Mouse (Mus musculus) hindbrain, postnatal 0 days (tissue): ENCODE results near the gene Ralbp1. TPM values are rescaled to one million over a fixed set of nuclear protein-coding genes. Genes with fewer than 3 reads are reported as not detected.

Experiments
- ATAC-seq: fragments of 200-750 bp; cut with Nextera tagmentation; 2 replicates; pipeline ENCODE4 v1.8.0; 2017; ENCODE audit warnings: mild to moderate bottlenecking, moderate TSS enrichment, moderate library complexity
- DNase-seq: peaks from one replicate; pipeline ENCODE4 v3.0.0-alpha.2; 2015; ENCODE audit warnings: low spot score
- H3K27ac ChIP-seq: fragments of 300-500 bp; sonication (generic); 2 replicates; pipeline ENCODE4 v1.5.1; 2014; ENCODE audit warnings: mild to moderate bottlenecking
- H3K27me3 ChIP-seq: fragments of 300-500 bp; sonication (generic); 2 replicates; pipeline ENCODE4 v1.6.1; 2014; ENCODE audit warnings: low read length, mixed read lengths; ENCODE audit not compliant: insufficient read depth
- H3K36me3 ChIP-seq: fragments of 300-500 bp; sonication (generic); 2 replicates; pipeline ENCODE4 v1.6.1; 2014; ENCODE audit warnings: low read length, mixed read lengths; ENCODE audit not compliant: insufficient read depth
- H3K4me1 ChIP-seq: fragments of 300-500 bp; sonication (generic); 2 replicates; pipeline ENCODE4 v1.6.1; 2014; ENCODE audit warnings: antibody characterized with exemption, low read length, mixed read lengths; ENCODE audit not compliant: insufficient read depth
- H3K4me2 ChIP-seq: fragments of 300-500 bp; sonication (generic); 2 replicates; pipeline ENCODE4 v1.6.1; 2014; ENCODE audit warnings: low read depth, mild to moderate bottlenecking, low read length, moderate library complexity, mixed read lengths
- H3K4me3 ChIP-seq: fragments of 300-500 bp; sonication (generic); 2 replicates; pipeline ENCODE4 v1.5.1; 2014; ENCODE audit warnings: low read length
- H3K9ac ChIP-seq: fragments of 300-500 bp; sonication (generic); replicated peaks from 2 replicates; pipeline ENCODE4 v1.6.1; 2014; ENCODE audit warnings: mild to moderate bottlenecking, low read length, moderate library complexity, mixed read lengths
- H3K9me3 ChIP-seq: fragments of 300-500 bp; sonication (generic); 2 replicates; pipeline ENCODE4 v1.6.1; 2016; ENCODE audit warnings: low read length, mixed read lengths
- CTCF ChIP-seq: IDR thresholded peaks from 2 replicates; pipeline ENCODE4 v1.5.1; 2016; ENCODE audit warnings: antibody characterized with exemption, control low read depth, low read depth
- WGBS: fragments of 180-500 bp; shearing (Covaris S2); extraction: QIAGEN DNeasy Blood & Tissue Kit; methylation state at CpG from one replicate; pipeline ENCODE4 v1.1.7; 2014; 5-methylcytosine and 5-hydroxymethylcytosine counted together
- polyA plus RNA-seq: library from polyadenylated mRNA; unstranded; fragments of >200 nt; fragmentation: Nextera tagmentation; extraction: Ambion mirVana; gene quantifications from 2 replicates; pipeline ENCODE4 v1.2.1, GENCODE M21; 2015
- total RNA-seq: library from RNA; depleted of rRNA; stranded (reverse); fragments of >200 nt; gene quantifications from 2 replicates; pipeline ENCODE4 v1.2.3, GENCODE M21; 2014

The Ralbp1 gene
- total and polyA plus RNA-seq, 2 experiments from 2014 or later, result 35.9 to 54.0 TPM

GRCm38 (mm10) chr17:65927077-65927476, 41.5 kb upstream of the Ralbp1 start:
- DNase-seq (no peak), ATAC-seq (peak; percentile 47; the same call in 1 of the 2 replicates)
- TF ChIP-seq CTCF, result no peak
- Histone ChIP-seq H3K4me3 (no peak overlapping the region), H3K27me3 (no peaks in the 10 kb centered on the region), H3K9me3 (no peaks in the 10 kb centered on the region), H3K4me2 (no peak overlapping the region), H3K4me1 (0 out of 2 replicates have a peak, but pooled peaks cover 3% of the 10 kb centered on the region), H3K27ac (no peak overlapping the region), H3K36me3 (peaks cover 24% of the 10 kb centered on the region), H3K9ac (no peak overlapping the region)
- WGBS, result 53% methylated on average over 4 of the region's 4 CpGs

- ATAC-seq, result no peak
- no peak for DNase-seq
- TF ChIP-seq CTCF, result no peak
- Histone ChIP-seq H3K9ac (no peak overlapping the region), H3K36me3 (peaks cover 31% of the 10 kb centered on the region), H3K4me2 (no peak overlapping the region), H3K27me3 (no peaks in the 10 kb centered on the region), H3K9me3 (no peaks in the 10 kb centered on the region), H3K4me1 (no peaks in the 10 kb centered on the region), H3K4me3 (no peak overlapping the region), H3K27ac (no peak overlapping the region)
- 69% methylated on average over 5 of the region's 5 CpGs for WGBS
Observed at GRCm38 (mm10) chr17:65924218-65924617, 38.6 kb upstream of the Ralbp1 start.

- H3K4me3 ChIP-seq, result no peak overlapping the region
- no peak for TF ChIP-seq CTCF
- no peaks in the 10 kb centered on the region for H3K4me1 ChIP-seq
- no peaks in the 10 kb centered on the region for H3K27me3 ChIP-seq
- H3K4me2 ChIP-seq, result no peak overlapping the region
- H3K36me3 ChIP-seq, result peaks cover 31% of the 10 kb centered on the region
- no peak for ATAC-seq
- no peaks in the 10 kb centered on the region for H3K9me3 ChIP-seq
- no peak overlapping the region for H3K27ac ChIP-seq
- WGBS, result 77% methylated on average over 6 of the region's 6 CpGs
- no peak for DNase-seq
- H3K9ac ChIP-seq, result no peak overlapping the region
Observed at GRCm38 (mm10) chr17:65921975-65922374, 36.4 kb upstream of the Ralbp1 start.

GRCm38 (mm10) chr17:65919235-65919634, 33.6 kb upstream of the Ralbp1 start:
- H3K9me3 ChIP-seq, result no peaks in the 10 kb centered on the region
- H3K4me3 ChIP-seq, result no peak overlapping the region
- no peak for ATAC-seq

GRCm38 (mm10) chr17:65916135-65916668, 30.6 kb upstream of the Ralbp1 start:
- H3K4me2 ChIP-seq, result peak overlapping the region; percentile 14; the same call in 1 of the 2 replicates
- peak overlapping the region; percentile 69 for H3K27ac ChIP-seq
- H3K27me3 ChIP-seq, result no peaks in the 10 kb centered on the region
- no peak for TF ChIP-seq CTCF
- H3K9ac ChIP-seq, result no peak overlapping the region
- DNase-seq (peak; percentile 86), ATAC-seq (peak; percentile 96)
- no peak overlapping the region for H3K4me3 ChIP-seq
- WGBS, result 5% methylated on average over 8 of the region's 8 CpGs
- H3K9me3 ChIP-seq, result no peaks in the 10 kb centered on the region
- H3K36me3 ChIP-seq, result no peaks in the 10 kb centered on the region
- no peaks in the 10 kb centered on the region for H3K4me1 ChIP-seq

More at GRCm38 (mm10) chr17:65919235-65919634, 33.6 kb upstream of the Ralbp1 start:
- Histone ChIP-seq H3K4me2 (no peak overlapping the region), H3K27ac (no peak overlapping the region), H3K36me3 (peaks cover 19% of the 10 kb centered on the region), H3K4me1 (no peaks in the 10 kb centered on the region), H3K9ac (no peak overlapping the region), H3K27me3 (no peaks in the 10 kb centered on the region)
- DNase-seq, result no peak
- 88% methylated on average over 3 of the region's 3 CpGs for WGBS
- TF ChIP-seq CTCF, result no peak

GRCm38 (mm10) chr17:65914083-65914482, 28.5 kb upstream of the Ralbp1 start:
- no peaks in the 10 kb centered on the region for H3K27me3 ChIP-seq
- DNase-seq (no peak), ATAC-seq (no peak)
- H3K9ac ChIP-seq, result no peak overlapping the region
- no peaks in the 10 kb centered on the region for H3K9me3 ChIP-seq
- no peak for TF ChIP-seq CTCF
- no peaks in the 10 kb centered on the region for H3K4me1 ChIP-seq
- no peak overlapping the region for H3K4me3 ChIP-seq
- H3K36me3 ChIP-seq, result no peaks in the 10 kb centered on the region
- 37% methylated on average over 6 of the region's 6 CpGs for WGBS
- no peak overlapping the region for H3K4me2 ChIP-seq
- H3K27ac ChIP-seq, result no peak overlapping the region

GRCm38 (mm10) chr17:65912202-65912601, 26.6 kb upstream of the Ralbp1 start:
- H3K9me3 ChIP-seq, result no peaks in the 10 kb centered on the region

More at GRCm38 (mm10) chr17:65912202-65912601, 26.6 kb upstream of the Ralbp1 start:
- no peak for TF ChIP-seq CTCF
- Histone ChIP-seq H3K36me3 (no peaks in the 10 kb centered on the region), H3K4me1 (no peaks in the 10 kb centered on the region), H3K4me2 (no peak overlapping the region), H3K4me3 (no peak overlapping the region), H3K27me3 (no peaks in the 10 kb centered on the region), H3K27ac (no peak overlapping the region), H3K9ac (no peak overlapping the region)
- no peak for DNase-seq
- WGBS, result 97% methylated on average over 2 of the region's 2 CpGs
- ATAC-seq, result no peak
